Mouse (Mus musculus): ENCODE measurements around the gene Chst10. TPM values are rescaled to one million over a fixed set of nuclear protein-coding genes. Genes with fewer than 3 reads are reported as not detected.

The Chst10 gene
- total and polyA plus RNA-seq, 3 experiments: 5.1 to 9.5 (median 7.3) TPM

GRCm38 (mm10) chr1:38876671-38877382, 21.1 kb downstream of the Chst10 start:
- H3K79me2 ChIP-seq (replicated peaks; ENCODE audit: control insufficient read depth, extremely low read depth, insufficient read depth, poor library complexity, severe bottlenecking): no peaks in the 10 kb centered on the region
- H3K4me3 ChIP-seq (replicated peaks in 1 of 3; ENCODE audit: low read depth in 2 of 3, low read length in 2 of 3, poor library complexity in 1 of 3): no peak overlapping the region
- no peak for DNase-seq (ENCODE audit: extremely low read depth)
- no peak for TF ChIP-seq RAD21 (IDR thresholded peaks at IDR 0.05; ENCODE audit: low read depth, low read length)
- TF ChIP-seq GABPA (IDR thresholded peaks at IDR 0.05; ENCODE audit: insufficient replicate concordance, low read depth, low read length): no peak
- peaks cover 0 to 36% of the 10 kb centered on the region in 2 experiments for H3K36me3 ChIP-seq (replicated peaks in 1 of 2; ENCODE audit: control insufficient read depth in 1 of 2, insufficient read depth in 1 of 2, low read length in 1 of 2)
- no peak overlapping the region for H3K4me2 ChIP-seq (ENCODE audit: insufficient read depth, low read depth, poor library complexity, severe bottlenecking)
- dilution Hi-C loops (cut with MboI; ENCODE audit: extremely low pct_ligation_motif_present, extremely low pct_unique_long_range_greater_than_20kb, low sequenced_read_pairs) (no loop called here), in situ Hi-C loops (cut with MboI; ENCODE audit: low pct_ligation_motif_present, low pct_unique_long_range_greater_than_20kb, low sequenced_read_pairs) (no loop called here)
- no peaks in the 10 kb centered on the region for H3K27me3 ChIP-seq (replicated peaks)
- H3K9me3 ChIP-seq (replicated peaks; ENCODE audit: low read length): no peaks in the 10 kb centered on the region
- no peak overlapping the region for H3K27ac ChIP-seq (ENCODE audit: insufficient read depth, low read depth)
- H3K4me1 ChIP-seq (ENCODE audit: control insufficient read depth in 1 of 2, insufficient read depth in 2 of 2): no peaks in the 10 kb centered on the region
- H3K9ac ChIP-seq (ENCODE audit: insufficient read depth, low read depth): no peak overlapping the region

DNA sequence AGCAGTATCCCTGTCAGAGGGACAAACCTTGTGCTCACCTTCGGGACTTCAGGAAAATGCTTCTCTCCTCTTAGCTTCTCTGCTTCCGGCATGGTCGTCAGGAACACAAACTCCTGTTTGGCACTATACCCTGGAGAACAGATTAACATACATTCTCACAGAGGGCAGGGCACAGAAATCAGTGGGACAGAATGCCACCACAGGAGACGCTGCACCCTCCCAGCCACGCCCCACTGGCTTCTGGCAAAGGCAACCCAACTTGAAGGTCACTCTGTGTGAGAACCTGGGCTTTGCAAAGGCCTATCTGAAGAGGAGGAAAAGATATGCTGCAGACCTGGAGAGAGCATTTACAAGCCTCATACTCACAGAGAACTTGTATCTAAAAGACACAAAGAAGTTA, 24.1 kb downstream of the Chst10 start:
- H3K36me3 ChIP-seq (replicated peaks in 1 of 2; ENCODE audit: control insufficient read depth in 1 of 2, insufficient read depth in 1 of 2, low read length in 1 of 2): peaks cover 0 to 49% of the 10 kb centered on the region in 2 experiments
- in situ Hi-C loops (cut with MboI; ENCODE audit: low pct_ligation_motif_present, low pct_unique_long_range_greater_than_20kb, low sequenced_read_pairs): no loop called here
- dilution Hi-C loops (cut with MboI; ENCODE audit: extremely low pct_ligation_motif_present, extremely low pct_unique_long_range_greater_than_20kb, low sequenced_read_pairs): no loop called here
- no peak overlapping the region for H3K4me2 ChIP-seq (ENCODE audit: insufficient read depth, low read depth, poor library complexity, severe bottlenecking)
- no peak for TF ChIP-seq MYC (IDR thresholded peaks at IDR 0.05; ENCODE audit: low read depth, low read length)
- H3K9me3 ChIP-seq (replicated peaks; ENCODE audit: low read length): no peaks in the 10 kb centered on the region
- no peak overlapping the region for H3K27ac ChIP-seq (ENCODE audit: insufficient read depth, low read depth)
- no peak for DNase-seq (ENCODE audit: extremely low read depth)
- no peaks in the 10 kb centered on the region for H3K79me2 ChIP-seq (replicated peaks; ENCODE audit: control insufficient read depth, extremely low read depth, insufficient read depth, poor library complexity, severe bottlenecking)
- H3K4me3 ChIP-seq (replicated peaks in 1 of 3; ENCODE audit: low read depth in 2 of 3, low read length in 2 of 3, poor library complexity in 1 of 3): no peak overlapping the region
- no peaks in the 10 kb centered on the region for H3K4me1 ChIP-seq (ENCODE audit: control insufficient read depth in 1 of 2, insufficient read depth in 2 of 2)
- H3K9ac ChIP-seq (ENCODE audit: insufficient read depth, low read depth): no peak overlapping the region
- H3K27me3 ChIP-seq (replicated peaks): no peaks in the 10 kb centered on the region

GRCm38 (mm10) chr1:38871834-38872233, 26.1 kb downstream of the Chst10 start:
- Histone ChIP-seq H3K9me3 (replicated peaks; ENCODE audit: low read length) (no peaks in the 10 kb centered on the region), H3K36me3 (replicated peaks in 1 of 2; ENCODE audit: control insufficient read depth in 1 of 2, insufficient read depth in 1 of 2, low read length in 1 of 2) (peaks cover 0 to 57% of the 10 kb centered on the region in 2 experiments), H3K27ac (ENCODE audit: insufficient read depth, low read depth) (no peak overlapping the region), H3K27me3 (replicated peaks) (no peaks in the 10 kb centered on the region), H3K4me1 (ENCODE audit: control insufficient read depth in 1 of 2, insufficient read depth in 2 of 2) (no peaks in the 10 kb centered on the region), H3K4me2 (ENCODE audit: insufficient read depth, low read depth, poor library complexity, severe bottlenecking) (no peak overlapping the region), H3K79me2 (replicated peaks; ENCODE audit: control insufficient read depth, extremely low read depth, insufficient read depth, poor library complexity, severe bottlenecking) (no peaks in the 10 kb centered on the region), H3K9ac (ENCODE audit: insufficient read depth, low read depth) (no peak overlapping the region), H3K4me3 (replicated peaks in 1 of 3; ENCODE audit: low read depth in 2 of 3, low read length in 2 of 3, poor library complexity in 1 of 3) (no peak overlapping the region)
- in situ Hi-C loops (cut with MboI; ENCODE audit: low pct_ligation_motif_present, low pct_unique_long_range_greater_than_20kb, low sequenced_read_pairs): no loop called here
- dilution Hi-C loops (cut with MboI; ENCODE audit: extremely low pct_ligation_motif_present, extremely low pct_unique_long_range_greater_than_20kb, low sequenced_read_pairs): no loop called here
- TF ChIP-seq BHLHE40 (IDR thresholded peaks at IDR 0.05; ENCODE audit: low read depth, low read length): no peak
- TF ChIP-seq MYC (IDR thresholded peaks at IDR 0.05; ENCODE audit: low read depth, low read length): no peak
- TF ChIP-seq EP300 (IDR thresholded peaks at IDR 0.05; ENCODE audit: low read length): no peak
- TF ChIP-seq ZC3H11A (IDR thresholded peaks at IDR 0.05; ENCODE audit: low read depth, low read length): no peak
- TF ChIP-seq MEF2A (IDR thresholded peaks at IDR 0.05; ENCODE audit: borderline replicate concordance, low read depth, low read length): no peak
- no peak for TF ChIP-seq JUN (IDR thresholded peaks at IDR 0.05; ENCODE audit: insufficient read depth, low read depth, low read length)
- TF ChIP-seq TCF12 (IDR thresholded peaks at IDR 0.05; ENCODE audit: low read depth, low read length): no peak
- TF ChIP-seq IRF4 (IDR thresholded peaks at IDR 0.05; ENCODE audit: low read depth, low read length): no peak
- TF ChIP-seq MXI1 (IDR thresholded peaks at IDR 0.05; ENCODE audit: low read depth, low read length): no peak
- TF ChIP-seq HCFC1 (IDR thresholded peaks at IDR 0.05; ENCODE audit: low read depth, low read length): no peak
- TF ChIP-seq ZMIZ1 (IDR thresholded peaks at IDR 0.05; ENCODE audit: low read depth, low read length): no peak
- no peak for DNase-seq (ENCODE audit: extremely low read depth)

Measured in CH12.LX (cell line).